Mouse (Mus musculus): Measurements from ENCODE around the gene Rab20.
"Not testable (repeated sequence)": the region's sequence is repeated elsewhere in the genome, so short reads cannot be mapped to it uniquely, and the experiment has no call there.

The Rab20 gene

DNA sequence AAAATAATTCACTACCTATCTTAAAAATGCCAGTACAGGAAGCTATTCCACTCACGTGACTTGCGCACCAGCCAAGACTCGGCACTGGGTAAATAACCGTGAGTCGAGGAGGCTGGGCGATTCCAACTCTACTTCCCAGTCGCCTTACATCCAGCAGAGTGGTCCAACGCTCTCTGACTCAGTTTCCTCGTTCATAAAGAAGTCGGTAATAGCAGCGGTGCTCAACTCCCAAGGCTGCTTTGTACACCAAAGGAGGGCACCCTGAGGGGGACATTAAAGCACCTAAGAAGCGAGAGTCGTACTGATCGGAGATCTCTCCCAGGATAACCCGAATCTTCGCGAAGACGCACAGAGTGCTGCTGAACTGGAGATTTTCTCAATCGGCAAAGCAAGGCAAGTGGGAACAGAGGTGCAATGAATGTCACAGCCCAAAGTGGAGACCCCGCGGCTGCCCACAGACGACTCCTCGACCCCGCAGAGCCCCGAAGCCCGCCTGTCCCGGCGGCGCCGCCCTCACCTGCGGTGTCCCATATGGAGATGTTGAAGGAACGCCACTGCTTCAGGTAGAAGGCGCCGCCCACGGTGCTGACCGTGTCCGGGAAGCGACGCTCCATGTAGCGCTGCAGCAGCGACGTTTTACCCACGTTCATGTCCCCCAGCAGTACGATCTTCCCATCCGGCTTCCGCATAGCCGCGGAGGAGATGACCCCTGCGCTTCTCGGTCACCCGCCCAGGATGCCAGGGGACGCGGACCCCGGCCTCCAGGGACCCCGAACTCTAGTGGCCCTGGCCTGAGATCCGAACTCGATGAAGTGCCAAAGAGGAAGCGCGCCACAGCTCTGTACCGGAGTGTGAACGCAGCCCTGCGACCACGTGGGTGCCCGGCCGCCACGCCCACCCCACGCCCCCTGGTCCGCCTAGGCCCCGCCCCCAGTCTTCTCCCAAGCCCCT lies at the start of gene Rab20:
Rab20 (minus strand) TSS at position 900 of the 951 bp plus-strand sequence.
- peak; percentile 75 for DNase-seq (ENCODE audit: low read depth, low spot score)

GRCm38 (mm10) chr8:11523331-11523730 lies 44.8 kb upstream of the Rab20 start:
- no peak for DNase-seq (ENCODE audit: low read depth, low spot score)

DNA sequence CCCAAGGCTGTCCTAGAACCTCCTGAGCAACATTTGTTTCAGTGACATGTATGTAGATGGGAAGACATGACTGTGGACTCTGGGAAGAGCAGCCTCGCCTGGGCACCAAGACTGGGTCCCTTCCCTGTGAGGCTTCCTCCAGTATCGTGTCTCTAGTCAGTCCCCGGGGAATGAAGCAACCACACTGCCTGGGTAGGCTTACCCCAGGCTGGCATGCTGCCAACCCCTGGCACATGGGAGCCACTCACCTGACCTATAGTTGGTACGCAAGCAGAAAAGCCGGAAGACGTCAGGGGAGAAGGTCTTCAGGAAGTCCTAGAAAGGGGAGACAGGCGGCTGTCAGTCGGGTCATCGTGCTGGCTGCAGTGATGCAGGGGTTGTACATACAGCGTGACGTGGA lies 40.2 kb upstream of the Rab20 start:
- DNase-seq (ENCODE audit: low read depth, low spot score), result no peak

GRCm38 (mm10) chr8:11518056-11518396 lies 39.5 kb upstream of the Rab20 start:
- DNase-seq (ENCODE audit: low read depth, low spot score), result no peak

DNA sequence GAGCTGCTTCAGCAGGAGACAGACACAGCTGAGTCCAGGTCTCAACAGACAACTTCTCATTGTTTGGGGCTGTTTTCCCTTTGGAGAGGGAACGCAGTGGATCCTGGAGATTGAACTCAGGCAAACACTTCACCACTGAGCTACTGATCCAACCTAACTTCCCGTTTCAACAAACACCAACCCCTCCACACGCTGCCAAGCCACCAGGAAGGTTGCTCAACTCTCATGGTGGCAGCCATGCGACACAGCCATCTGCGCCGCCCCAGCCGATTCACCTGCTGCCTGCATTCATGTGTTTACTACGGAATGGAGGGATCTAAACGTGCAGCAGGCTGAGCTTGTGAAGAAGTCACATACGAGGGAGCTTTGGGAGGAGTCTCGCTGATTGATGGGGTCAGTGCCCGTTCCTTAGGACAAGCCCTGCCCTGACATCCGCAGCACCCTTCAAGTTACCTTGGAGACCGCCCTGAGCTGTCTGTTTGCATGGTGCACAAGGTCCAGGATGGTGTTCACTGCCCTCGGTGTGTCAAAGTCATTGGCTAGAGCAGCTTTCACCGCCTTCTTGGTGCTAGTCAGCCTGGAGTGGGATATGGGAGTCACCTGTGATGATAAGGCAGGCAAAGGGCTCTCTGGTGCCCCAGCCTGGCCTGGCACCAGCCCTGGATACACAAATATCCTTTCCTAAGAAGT lies 39.0 kb upstream of the Rab20 start:
- no peak for DNase-seq (ENCODE audit: low read depth, low spot score)

- no peak for DNase-seq (ENCODE audit: low read depth, low spot score)
Measured at GRCm38 (mm10) chr8:11516292-11516691, 37.8 kb upstream of the Rab20 start.

GRCm38 (mm10) chr8:11513247-11513646 lies 34.7 kb upstream of the Rab20 start:
- peak; percentile 48 for DNase-seq (ENCODE audit: low read depth, low spot score)

DNA sequence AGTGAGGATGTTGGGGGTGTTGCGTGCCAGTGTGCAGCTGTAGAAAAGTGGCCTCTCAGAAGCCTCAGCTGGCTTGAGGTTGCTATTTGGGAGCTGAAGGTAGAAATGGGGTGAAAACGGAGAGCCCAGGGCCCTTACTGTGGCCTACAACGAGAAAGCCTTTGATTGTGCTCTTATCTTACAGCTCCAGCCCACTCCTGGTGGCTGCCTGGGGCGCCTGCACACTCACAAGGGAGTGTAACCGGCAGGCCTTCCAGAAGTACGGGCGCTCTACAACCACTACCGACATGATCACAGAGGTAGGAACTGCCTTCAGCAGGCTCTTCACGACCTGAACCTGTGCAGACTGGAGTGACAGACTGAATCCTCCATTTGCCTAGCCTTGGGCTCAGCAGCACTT lies 34.2 kb upstream of the Rab20 start:
- no peak for DNase-seq (ENCODE audit: low read depth, low spot score)

- no peak for DNase-seq (ENCODE audit: low read depth, low spot score)
Measured at GRCm38 (mm10) chr8:11510971-11511370, 32.5 kb upstream of the Rab20 start.

DNA sequence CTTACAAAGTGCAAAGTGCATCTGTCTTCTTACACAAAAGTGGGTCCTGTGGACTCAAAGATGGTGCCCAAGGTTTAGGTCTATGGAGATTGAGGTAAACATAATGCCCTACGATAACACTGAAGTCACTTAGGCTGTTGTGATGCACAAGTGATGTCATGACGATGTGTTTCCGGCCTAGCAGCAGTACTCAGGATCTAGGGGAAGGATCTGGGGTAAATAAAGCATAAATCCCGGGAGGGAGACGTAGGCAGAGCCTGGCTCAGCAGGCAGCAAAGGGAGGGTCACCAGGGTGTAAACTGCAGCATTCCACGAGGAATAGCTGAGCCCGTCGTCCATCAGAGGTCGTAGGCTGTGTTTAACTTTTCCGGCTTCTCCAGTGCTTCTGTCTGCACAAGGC lies 30.4 kb upstream of the Rab20 start:
- peak; percentile 59 for DNase-seq (ENCODE audit: low read depth, low spot score)

- peak; percentile 77 for DNase-seq (ENCODE audit: low read depth, low spot score)
Measured at GRCm38 (mm10) chr8:11506802-11507201, 28.3 kb upstream of the Rab20 start.

DNA sequence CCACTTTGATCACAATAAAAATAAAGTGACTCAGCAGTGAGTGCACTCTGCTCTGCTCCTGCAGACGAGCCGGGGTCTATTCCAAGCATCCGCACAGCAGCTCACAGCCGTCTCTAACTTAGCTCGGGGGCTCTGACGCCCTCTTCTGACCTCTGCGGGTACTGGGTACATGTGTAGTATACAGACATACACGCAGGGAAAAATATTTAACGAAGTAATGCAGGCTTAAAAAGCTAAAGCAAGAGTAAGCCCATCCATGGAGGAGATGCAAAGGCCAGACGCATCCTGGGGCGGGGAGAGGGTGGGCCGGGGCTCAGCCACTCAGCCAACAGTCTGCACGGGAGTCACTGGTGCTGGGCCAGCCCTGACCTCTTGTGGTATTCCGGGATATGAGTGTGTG lies 27.6 kb upstream of the Rab20 start:
- peak; percentile 43 for DNase-seq (ENCODE audit: low read depth, low spot score)

DNA sequence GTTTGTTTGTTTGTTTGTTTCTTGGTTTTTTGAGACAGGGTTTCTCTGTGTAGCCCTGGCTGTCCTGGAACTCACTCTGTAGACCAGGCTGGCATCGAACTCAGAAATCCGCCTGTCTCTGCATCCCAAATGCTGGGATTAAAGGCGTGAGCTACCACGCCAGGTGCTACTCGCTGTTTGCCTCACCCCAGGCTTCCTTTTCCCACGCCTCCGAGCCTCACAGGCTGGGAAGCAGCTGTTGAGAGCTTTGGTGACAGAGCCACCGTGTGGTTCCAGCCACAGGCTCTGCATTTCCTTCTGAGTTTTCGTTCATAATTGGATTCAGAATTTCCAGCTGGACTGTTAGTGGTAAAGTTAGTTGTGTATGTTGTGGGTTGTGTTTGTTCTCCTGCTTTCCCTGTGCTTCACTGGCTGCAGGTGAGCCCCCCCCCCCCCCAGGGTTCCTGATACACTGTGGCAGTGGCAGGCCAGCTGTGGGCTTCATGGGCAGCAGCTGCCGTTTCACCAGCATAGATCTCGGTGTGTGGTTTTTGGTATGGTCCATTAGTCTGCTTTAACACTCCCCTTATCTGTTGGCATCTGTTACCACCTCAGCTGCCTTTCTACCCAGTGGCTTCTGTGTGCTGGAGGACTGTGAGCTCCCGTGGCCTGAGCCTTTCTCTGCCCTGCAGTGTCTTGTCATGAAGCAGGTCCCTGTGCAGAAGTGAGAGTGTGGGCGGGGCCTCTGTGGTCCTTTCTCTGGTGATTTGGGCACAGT lies 25.1 kb upstream of the Rab20 start:
- DNase-seq (ENCODE audit: low read depth, low spot score), result no peak

- no peak for DNase-seq (ENCODE audit: low read depth, low spot score)
Measured at GRCm38 (mm10) chr8:11498786-11499485, 20.4 kb upstream of the Rab20 start.

DNA sequence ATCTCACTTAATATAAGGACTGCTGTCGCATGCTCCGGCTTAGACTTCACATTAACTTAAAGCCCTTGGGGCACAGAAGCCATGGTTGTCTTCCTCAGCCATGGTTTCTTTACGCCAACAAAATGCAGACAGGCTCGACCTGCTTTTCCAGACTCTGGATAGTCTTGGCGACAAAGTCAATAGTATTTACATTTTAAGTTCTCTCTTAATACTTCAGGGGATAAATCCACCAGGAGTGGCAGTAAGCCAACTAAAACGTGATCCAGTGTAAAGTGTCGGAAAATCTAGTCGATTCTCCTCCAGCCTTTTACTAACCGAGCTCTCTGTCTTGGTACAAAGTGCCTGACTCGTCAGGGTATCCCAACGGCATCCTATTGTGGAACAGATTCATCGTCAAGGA lies 19.8 kb upstream of the Rab20 start:
- DNase-seq (ENCODE audit: low read depth, low spot score), result no peak

- peak; percentile 82 for DNase-seq (ENCODE audit: low read depth, low spot score)
Measured at GRCm38 (mm10) chr8:11497017-11497990, 18.8 kb upstream of the Rab20 start, which contains the start of gene Naxd. TSS of gene Naxd (plus strand) at chr8:11497506.

DNA sequence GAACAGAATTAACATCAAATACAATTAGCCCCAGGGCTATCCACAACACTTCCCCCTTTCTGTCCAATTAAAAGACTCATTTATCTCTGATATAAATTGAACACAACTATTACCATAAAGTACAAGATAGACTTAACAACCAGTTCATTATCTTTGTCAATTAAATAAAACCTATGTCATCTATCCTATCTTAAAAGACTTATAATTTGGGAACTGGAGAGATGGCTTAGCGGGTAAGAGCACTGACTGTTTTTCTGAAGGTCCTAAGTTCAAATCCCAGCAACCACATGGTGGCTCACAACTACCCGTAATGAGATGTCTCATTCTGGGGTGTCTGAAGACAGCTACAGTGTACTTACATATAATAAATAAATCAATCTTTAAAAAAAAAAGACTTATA lies 13.8 kb upstream of the Rab20 start:
- not testable (repeated sequence) for DNase-seq (ENCODE audit: low read depth, low spot score)

DNA sequence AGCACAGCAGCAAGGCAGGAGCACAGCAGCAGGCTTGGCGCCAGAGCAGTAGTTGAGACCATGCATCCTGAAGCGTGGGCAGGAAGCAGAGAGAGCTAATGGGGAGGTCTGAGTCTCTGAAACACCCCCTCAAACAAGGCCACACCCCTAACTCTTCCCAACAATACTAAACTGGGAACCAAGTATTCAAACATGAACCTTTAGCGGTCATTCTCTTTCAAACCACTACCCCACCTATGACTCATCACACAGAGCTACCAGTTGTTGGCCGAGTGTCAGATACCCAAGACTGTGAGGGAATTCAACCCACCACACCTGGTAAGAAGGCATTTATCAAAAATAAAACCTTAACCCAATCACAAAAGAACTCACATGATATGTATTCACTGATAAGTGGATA lies 8.7 kb upstream of the Rab20 start:
- DNase-seq (ENCODE audit: low read depth, low spot score), result no peak

DNA sequence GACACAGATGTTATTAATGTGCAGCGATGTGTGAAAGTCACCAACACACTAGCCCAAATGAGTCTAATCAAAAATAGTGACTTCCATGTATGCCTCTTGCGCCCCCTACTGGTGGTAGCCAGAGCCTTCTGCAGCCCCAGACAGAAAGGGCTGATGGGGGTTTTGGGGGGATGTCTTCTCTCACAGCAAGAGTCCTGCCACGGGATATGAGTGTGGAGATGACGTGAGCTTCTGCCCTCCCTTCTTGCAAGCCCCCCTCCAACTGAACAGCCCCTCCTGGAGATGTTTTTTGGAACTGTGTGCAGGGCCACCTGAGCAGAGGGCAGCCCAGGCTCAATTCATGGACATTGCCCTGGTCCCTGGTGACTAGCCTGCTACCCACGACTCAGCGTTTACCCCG lies 7.6 kb upstream of the Rab20 start:
- peak; percentile 74 for DNase-seq (ENCODE audit: low read depth, low spot score)

- DNase-seq (ENCODE audit: low read depth, low spot score), result no peak
Measured at GRCm38 (mm10) chr8:11482537-11482936, 4.0 kb upstream of the Rab20 start.
